ENCODE assay signal across 8 mouse cellular contexts in genomic region chr4:62621880-62622675, GRCm38 (mm10).
DNase-seq lines count a peak whose midpoint lies in the region; ATAC-seq and TF ChIP-seq lines count a peak whose summit lies in the region.
"Had no signal": no experiment of that assay in that cellular context is flagged by ENCODE, and none has a peak within 500 bp of the region (broad histone marks: within the 10 kb centered on the region; RNA-seq: fewer than 3 reads in every experiment).

No protein-coding gene starts in this region.

- TF ChIP-seq CTCF in E14TG2a.4 (conservative IDR thresholded peaks at IDR 0.05; ENCODE audit: low read length), result no peak
- no peak for TF ChIP-seq CTCF in bone marrow, adult 2 months (IDR thresholded peaks at IDR 0.05; ENCODE audit: control insufficient read depth, insufficient read depth, low read length)
- no peak for TF ChIP-seq CTCF in lung, postnatal 0 days (IDR thresholded peaks at IDR 0.05)

- 79% methylated on average over 14 of the region's 14 CpGs for WGBS in bone marrow, adult 2 months
- 72% methylated on average over 14 of the region's 14 CpGs for WGBS in hindbrain, embryonic 13.5 days
- 48% methylated on average over 13 of the region's 14 CpGs for WGBS in lung, postnatal 0 days

- no peaks in the 10 kb centered on the region for H3K9me3 ChIP-seq in E14TG2a.4 (ENCODE audit: low read length)
- H3K9me3 ChIP-seq in hindbrain, embryonic 13.5 days, result no peaks in the 10 kb centered on the region
- no peaks in the 10 kb centered on the region for H3K9me3 ChIP-seq in lung, postnatal 0 days (ENCODE audit: low read length)
- H3K9me3 ChIP-seq: megakaryocyte, embryonic 14.5 days had no signal

- no peak for TF ChIP-seq POLR2A in bone marrow, adult 2 months (IDR thresholded peaks at IDR 0.05; ENCODE audit: borderline replicate concordance, control insufficient read depth, low read depth, low read length)

- no peaks in the 10 kb centered on the region for H3K36me3 ChIP-seq in E14TG2a.4 (ENCODE audit: insufficient read depth, low read length)
- no peaks in the 10 kb centered on the region for H3K36me3 ChIP-seq in hindbrain, embryonic 13.5 days
- no peaks in the 10 kb centered on the region for H3K36me3 ChIP-seq in lung, postnatal 0 days (ENCODE audit: insufficient read depth, low read length)

- peak overlapping the region; percentile 18; the same call in 1 of the 2 replicates for H3K27ac ChIP-seq in bone marrow, adult 2 months (ENCODE audit: control insufficient read depth, insufficient read depth, low read depth, low read length, poor library complexity)
- H3K27ac ChIP-seq in hindbrain, embryonic 13.5 days, result peak overlapping the region; percentile 82
- H3K27ac ChIP-seq in lung, postnatal 0 days (ENCODE audit: low read length), result peak overlapping the region; percentile 79

- DNase-seq in lung, postnatal 0 days (ENCODE audit: low spot score), result peak; percentile 33
- no peak for DNase-seq in cerebellum, postnatal 36 days

- 0 out of 2 replicates have a peak, but pooled peaks have one; percentile 32 for TF ChIP-seq EP300 in lung, postnatal 0 days (IDR thresholded peaks at IDR 0.05)

- peak overlapping the region; percentile 40; the same call in 1 of the 2 replicates for H3K4me2 ChIP-seq in hindbrain, embryonic 13.5 days
- peak overlapping the region; percentile 45 for H3K4me2 ChIP-seq in lung, postnatal 0 days (replicated peaks; ENCODE audit: low read depth, low read length)

- peaks cover 8% of the 10 kb centered on the region for H3K27me3 ChIP-seq in E14TG2a.4 (ENCODE audit: insufficient read depth, low read length)
- H3K27me3 ChIP-seq in hindbrain, embryonic 13.5 days, result no peaks in the 10 kb centered on the region
- no peaks in the 10 kb centered on the region for H3K27me3 ChIP-seq in lung, postnatal 0 days (replicated peaks; ENCODE audit: insufficient read depth, low read length)

- H3K9ac ChIP-seq in hindbrain, embryonic 13.5 days, result peak overlapping the region; percentile 25; the same call in 1 of the 2 replicates
- H3K9ac ChIP-seq in lung, postnatal 0 days (replicated peaks; ENCODE audit: low read depth), result no peak overlapping the region

- no peak for ATAC-seq in hindbrain, embryonic 13.5 days (ENCODE audit: low FRiP score)
- ATAC-seq in lung, postnatal 0 days, result peak; percentile 19
- ATAC-seq in frontal cortex, adult (ENCODE audit: low TSS enrichment), result no peak
- no peak for ATAC-seq in activated CD4-positive, CD25-positive, alpha-beta regulatory T cell, adult 4 months

- peak overlapping the region; percentile 45; the same call in 1 of the 2 replicates for H3K4me3 ChIP-seq in E14TG2a.4 (replicated peaks; ENCODE audit: low read length)
- no peak overlapping the region for H3K4me3 ChIP-seq in bone marrow, adult 2 months (replicated peaks; ENCODE audit: control insufficient read depth, low read depth, low read length)
- H3K4me3 ChIP-seq in hindbrain, embryonic 13.5 days, result no peak overlapping the region; the same call in 1 of the 2 replicates
- H3K4me3 ChIP-seq in lung, postnatal 0 days (ENCODE audit: low read depth, low read length), result peak overlapping the region; percentile 10; the same call in 1 of the 2 replicates
- H3K4me3 ChIP-seq: megakaryocyte, embryonic 14.5 days had no signal

- peaks cover 48% of the 10 kb centered on the region for H3K4me1 ChIP-seq in E14TG2a.4 (replicated peaks; ENCODE audit: low read depth, low read length)
- no peaks in the 10 kb centered on the region for H3K4me1 ChIP-seq in bone marrow, adult 2 months (ENCODE audit: control insufficient read depth, insufficient read depth, low read length)
- H3K4me1 ChIP-seq in hindbrain, embryonic 13.5 days (replicated peaks), result peaks cover 81% of the 10 kb centered on the region
- peaks cover 10% of the 10 kb centered on the region for H3K4me1 ChIP-seq in lung, postnatal 0 days (ENCODE audit: insufficient read depth, low read depth, low read length)

Comparison
In these comparisons a context has a peak if more than half of its experiments do, and no peak if none do; other contexts are left out.
1. H3K4me3 ChIP-seq: peak in E14TG2a.4 (single experiment) and lung, postnatal 0 days (single experiment); none in bone marrow, adult 2 months (single experiment) and hindbrain, embryonic 13.5 days (single experiment).
2. H3K27ac ChIP-seq: peak in every context shown above with its lines; median percentile 82 in hindbrain, embryonic 13.5 days; 79 in lung, postnatal 0 days; 18 in bone marrow, adult 2 months.